Mouse (Mus musculus): ENCODE results near the gene Scn4a.
"Not testable (repeated sequence)": the region's sequence is repeated elsewhere in the genome, so short reads cannot be mapped to it uniquely, and the experiment has no call there.

Gene Scn4a

GRCm38 (mm10) chr11:106355382-106356128 lies 2.5 kb upstream of the Scn4a start:
- no peak for DNase-seq (ENCODE audit: low spot score in 2 of 2)

- DNase-seq (ENCODE audit: low spot score in 2 of 2), result no peak
Observed at GRCm38 (mm10) chr11:106354181-106354580, 1.1 kb upstream of the Scn4a start.

- no peak for DNase-seq (ENCODE audit: low spot score in 2 of 2)
Observed at GRCm38 (mm10) chr11:106351941-106352340, 1.1 kb downstream of the Scn4a start.

- no peak for DNase-seq (ENCODE audit: low spot score in 2 of 2)
Observed at GRCm38 (mm10) chr11:106351253-106351652, 1.8 kb downstream of the Scn4a start.

GRCm38 (mm10) chr11:106350853-106351252 lies 2.2 kb downstream of the Scn4a start:
- no peak for DNase-seq (ENCODE audit: low spot score in 2 of 2)

- no peak for DNase-seq (ENCODE audit: low spot score in 2 of 2)
Observed at GRCm38 (mm10) chr11:106349772-106350171, 3.3 kb downstream of the Scn4a start.

- no peak for DNase-seq (ENCODE audit: low spot score in 2 of 2)
Observed at GRCm38 (mm10) chr11:106344910-106345309, 8.2 kb downstream of the Scn4a start.

- DNase-seq (ENCODE audit: low spot score in 2 of 2), result no peak
Observed at GRCm38 (mm10) chr11:106340990-106341520, 12.0 kb downstream of the Scn4a start.

- DNase-seq (ENCODE audit: low spot score in 2 of 2), result not testable (repeated sequence)
Observed at GRCm38 (mm10) chr11:106339323-106339722, 13.8 kb downstream of the Scn4a start.

- DNase-seq (ENCODE audit: low spot score in 2 of 2), result no peak
Observed at GRCm38 (mm10) chr11:106338870-106339269, 14.2 kb downstream of the Scn4a start.

- DNase-seq (ENCODE audit: low spot score in 2 of 2), result no peak
Observed at GRCm38 (mm10) chr11:106338029-106338428, 15.1 kb downstream of the Scn4a start.

GRCm38 (mm10) chr11:106334066-106334465 lies 19.0 kb downstream of the Scn4a start:
- no peak for DNase-seq (ENCODE audit: low spot score in 2 of 2)

GRCm38 (mm10) chr11:106332458-106332857 lies 20.6 kb downstream of the Scn4a start:
- no peak for DNase-seq (ENCODE audit: low spot score in 2 of 2)

GRCm38 (mm10) chr11:106329682-106330081 lies 23.4 kb downstream of the Scn4a start:
- DNase-seq (ENCODE audit: low spot score in 2 of 2), result peak in 1 of 2 experiments; percentile 17

GRCm38 (mm10) chr11:106329128-106329527 lies 24.0 kb downstream of the Scn4a start:
- DNase-seq (ENCODE audit: low spot score in 2 of 2), result no peak

GRCm38 (mm10) chr11:106328521-106328920 lies 24.6 kb downstream of the Scn4a start:
- DNase-seq (ENCODE audit: low spot score in 2 of 2), result no peak

GRCm38 (mm10) chr11:106326475-106326874 lies 26.6 kb downstream of the Scn4a start:
- DNase-seq (ENCODE audit: low spot score in 2 of 2), result no peak

- DNase-seq (ENCODE audit: low spot score in 2 of 2), result peak; percentile 49 to 59
Observed at GRCm38 (mm10) chr11:106325566-106326206, 27.4 kb downstream of the Scn4a start.

GRCm38 (mm10) chr11:106324858-106325257 lies 28.2 kb downstream of the Scn4a start:
- no peak for DNase-seq (ENCODE audit: low spot score in 2 of 2)

- DNase-seq (ENCODE audit: low spot score in 2 of 2), result peak in 1 of 2 experiments; percentile 14
Observed at GRCm38 (mm10) chr11:106318406-106319366, 34.4 kb downstream of the Scn4a start.

- no peak for DNase-seq (ENCODE audit: low spot score in 2 of 2)
Observed at GRCm38 (mm10) chr11:106317801-106318200, 35.3 kb downstream of the Scn4a start.

- no peak for DNase-seq (ENCODE audit: low spot score in 2 of 2)
Observed at GRCm38 (mm10) chr11:106316416-106316815, 36.7 kb downstream of the Scn4a start.
